Mouse (Mus musculus) mammary gland, adult 2 months (tissue): Measurements from ENCODE around the gene Hyou1. TPM values are rescaled to one million over a fixed set of nuclear protein-coding genes. Genes with fewer than 3 reads are reported as not detected.

ENCODE experiments used
- polyA plus RNA-seq: library from polyadenylated mRNA; depleted of rRNA; stranded (reverse); fragments of >200 nt; gene quantifications from 2 replicates; pipeline ENCODE4 v1.2.3, GENCODE M21; 2012; ENCODE audit warnings: low replicate concordance; rRNA removed

Hyou1 gene
- polyA plus RNA-seq: 31.4 and 39.4 TPM in 2 replicates

DNA sequence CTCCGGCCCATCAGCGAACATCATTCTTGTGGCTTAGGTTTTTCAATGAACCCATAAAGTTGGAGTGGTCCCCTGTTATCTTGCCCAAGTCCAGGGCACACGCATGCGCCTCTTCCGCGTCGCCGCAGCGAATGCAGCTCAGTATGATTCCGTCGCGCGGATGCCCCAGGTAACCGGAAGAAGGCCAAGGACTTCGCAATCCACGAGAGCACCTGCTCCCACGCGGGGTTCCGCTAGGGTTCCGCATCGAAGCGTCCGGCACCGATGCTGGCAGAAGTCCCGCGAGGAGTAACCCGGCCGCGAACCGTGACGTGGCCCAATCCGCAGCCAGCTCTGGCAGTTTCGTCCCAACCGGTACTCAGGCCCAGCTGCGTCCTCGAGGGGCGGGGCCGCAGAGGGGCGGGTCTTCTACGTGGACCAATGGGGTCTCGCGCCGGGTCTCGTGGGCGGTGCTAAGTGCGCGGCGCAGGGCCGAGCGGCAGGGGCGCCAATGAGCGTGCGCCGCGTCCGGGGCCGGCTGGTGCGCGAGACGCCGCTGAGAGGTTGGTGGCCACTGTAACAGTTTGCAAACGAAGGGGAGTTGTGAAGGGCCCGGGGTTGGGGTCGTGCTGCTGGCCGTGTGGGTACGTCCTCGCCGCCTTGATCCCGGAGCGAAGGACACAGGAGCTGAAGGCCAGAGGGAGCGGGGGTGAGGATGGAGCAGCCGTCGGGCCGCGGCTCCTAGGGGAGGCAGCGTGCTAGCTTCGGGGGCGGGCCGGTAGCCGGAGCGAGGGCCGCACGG is at the start of gene Hyou1:
TSS of gene Hyou1 (plus strand) at position 437 of the 781 bp plus-strand sequence.

GRCm38 (mm10) chr9:44334396-44335330 is 44.6 kb upstream of the Hyou1 start, which contains the start of gene H2afx:
TSS of gene H2afx (plus strand) at chr9:44334694.

DNA sequence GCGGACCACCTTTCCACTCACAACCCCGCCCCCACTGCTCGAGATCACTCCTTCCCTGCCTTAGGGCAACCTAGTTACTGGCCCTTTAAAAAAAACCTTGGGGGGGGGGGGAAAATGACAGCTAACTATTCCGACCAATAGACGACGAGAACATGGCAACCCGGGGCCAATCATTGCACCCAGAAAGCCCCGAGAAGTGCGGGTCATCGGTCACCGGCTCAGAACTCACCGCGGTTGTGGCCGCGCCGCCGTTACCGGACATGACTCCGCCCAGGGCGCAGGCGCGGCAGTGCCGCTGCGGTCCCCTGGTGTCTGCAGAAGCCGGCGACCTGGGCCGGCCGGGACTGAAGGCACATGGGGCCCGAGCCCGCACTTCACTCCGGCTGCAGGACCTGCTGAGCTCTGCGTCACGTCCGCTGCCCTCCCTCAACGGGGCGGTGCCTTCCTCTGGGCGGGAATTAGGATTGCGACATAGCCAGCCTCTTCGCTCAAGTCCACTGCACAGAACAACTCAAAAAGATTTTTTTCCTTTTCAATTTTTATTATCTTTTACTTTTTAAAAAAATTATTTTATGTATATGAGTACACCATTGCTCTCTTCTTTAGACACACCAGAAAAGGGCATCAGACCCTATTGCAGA is 35.4 kb upstream of the Hyou1 start, which contains the start of gene Hmbs:
TSS of gene Hmbs (minus strand) at position 448 of the 641 bp plus-strand sequence.

GRCm38 (mm10) chr9:44361190-44361917 is 17.9 kb upstream of the Hyou1 start, which contains the start of gene Vps11:
TSS of gene Vps11 (minus strand) at chr9:44361670.

DNA sequence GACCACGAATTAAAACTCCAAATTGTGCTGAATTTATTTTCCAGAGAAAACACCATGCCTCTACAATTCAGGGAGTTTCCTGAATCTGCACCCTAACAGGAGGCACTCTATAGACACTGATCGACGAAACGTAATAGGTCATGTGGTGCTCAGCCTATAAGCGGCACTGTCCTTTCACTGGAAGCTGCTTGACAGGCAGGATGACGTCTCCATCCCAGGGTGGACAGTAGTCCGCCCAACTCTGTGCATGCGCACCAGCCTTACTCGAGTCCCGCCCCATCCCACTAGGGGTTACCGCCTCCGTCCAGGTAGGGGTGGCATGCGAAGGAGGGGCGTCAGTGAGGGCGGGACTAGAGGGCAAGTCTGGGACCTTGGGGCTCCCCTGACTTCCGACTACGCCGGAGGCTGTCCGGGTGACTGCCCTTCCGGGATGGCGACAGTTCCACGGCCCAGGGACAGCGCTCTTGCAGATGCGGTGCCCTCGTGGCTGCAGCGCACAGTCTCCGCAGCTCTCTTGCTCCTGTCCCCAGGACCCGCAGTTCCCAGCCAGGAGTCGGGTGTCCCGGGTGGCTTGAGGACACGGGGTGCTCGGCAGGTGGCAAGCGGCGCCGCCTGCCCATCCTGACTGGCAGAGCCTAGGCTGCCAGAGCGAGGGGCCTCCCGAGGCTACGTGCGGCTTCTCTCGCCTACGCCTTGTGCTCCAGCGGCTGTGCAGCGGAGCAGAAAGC is 17.6 kb downstream of the Hyou1 start, which contains the start of gene Slc37a4:
TSS of gene Slc37a4 (plus strand) at position 169 of the 728 bp plus-strand sequence.

GRCm38 (mm10) chr9:44406906-44407751 is 27.8 kb downstream of the Hyou1 start, which contains the start of the genes Rps25 and Trappc4:
TSS of gene Rps25 (plus strand) at chr9:44407139.
TSS of gene Trappc4 (minus strand) at chr9:44407600.

DNA sequence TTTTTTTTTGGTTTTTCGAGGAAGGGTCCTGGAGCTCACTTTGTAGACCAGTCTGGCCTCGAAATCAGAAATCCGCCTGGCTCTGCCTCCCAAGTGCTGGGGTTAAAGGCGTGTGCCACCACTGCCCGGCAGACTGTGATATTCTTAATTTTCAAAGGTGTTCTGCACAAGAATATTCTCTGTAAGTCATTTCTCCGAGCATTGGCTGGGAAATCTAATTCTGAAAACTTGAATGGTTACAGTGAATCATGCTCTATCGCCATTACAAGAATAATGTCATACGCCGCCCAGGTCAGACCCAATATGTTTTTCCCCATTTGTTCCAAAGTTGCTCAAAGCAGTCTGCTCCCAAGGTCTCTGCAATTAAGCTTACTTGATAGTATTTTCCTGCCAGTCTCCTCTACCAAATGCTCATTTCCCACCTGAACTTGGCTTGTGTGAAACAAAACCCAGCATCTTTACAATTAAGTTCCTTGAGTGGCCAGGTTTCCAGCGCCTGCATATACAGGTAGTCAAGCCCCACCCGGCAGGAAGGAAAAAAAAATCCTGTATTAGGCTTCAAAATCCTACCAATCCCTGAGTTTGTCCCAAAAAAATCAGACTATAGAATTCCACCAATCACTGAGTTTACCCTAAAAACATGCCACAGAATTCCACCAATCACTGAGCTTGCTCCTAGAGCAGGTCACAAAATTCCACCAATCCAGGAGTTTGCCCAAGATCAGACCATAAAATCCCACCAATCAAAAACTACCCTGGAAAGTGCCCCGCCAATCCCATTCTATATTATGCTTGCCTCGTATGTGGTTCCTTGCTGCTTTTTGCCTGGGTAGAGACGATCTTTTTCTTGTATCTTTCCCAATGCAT is 39.5 kb downstream of the Hyou1 start, which contains the start of gene Ccdc84:
TSS of gene Ccdc84 (minus strand) at position 51 of the 867 bp plus-strand sequence.

GRCm38 (mm10) chr9:44440961-44441360 is 61.7 kb downstream of the Hyou1 start, which contains the start of gene Foxr1:
TSS of gene Foxr1 (minus strand) at chr9:44441136.

Other genes with a start within 250 kb of the Hyou1 start
- gene Mcam, start 245.0 kb upstream of the Hyou1 start, polyA plus RNA-seq: 88.8 and 131 TPM in 2 replicates
- 16.5 and 18.5 TPM in 2 replicates for gene Cbl, start 145.4 kb upstream of the Hyou1 start, polyA plus RNA-seq
- gene Ccdc153, start 138.8 kb upstream of the Hyou1 start, polyA plus RNA-seq: not detected in 2 replicates
- gene Pdzd3, start 128.0 kb upstream of the Hyou1 start, polyA plus RNA-seq: 0.18 and 0.29 TPM in 2 replicates
- gene Nlrx1, start 110.9 kb upstream of the Hyou1 start, polyA plus RNA-seq: 23.6 and 24.3 TPM in 2 replicates
- 4.3 and 5.5 TPM in 2 replicates for gene Abcg4, start 90.9 kb upstream of the Hyou1 start, polyA plus RNA-seq
- 25.9 and 36.6 TPM in 2 replicates for gene Hinfp, start 73.8 kb upstream of the Hyou1 start, polyA plus RNA-seq
- gene C2cd2l, start 59.2 kb upstream of the Hyou1 start, polyA plus RNA-seq: 59.1 and 101 TPM in 2 replicates
- gene Dpagt1, start 53.5 kb upstream of the Hyou1 start, polyA plus RNA-seq: 54.1 and 77.4 TPM in 2 replicates
- gene H2afx, start 44.8 kb upstream of the Hyou1 start, polyA plus RNA-seq: 39.0 and 130 TPM in 2 replicates
- gene Hmbs, start 35.3 kb upstream of the Hyou1 start, polyA plus RNA-seq: 41.3 and 52.7 TPM in 2 replicates
- gene Vps11, start 17.8 kb upstream of the Hyou1 start, polyA plus RNA-seq: 26.4 and 29.7 TPM in 2 replicates
- gene Slc37a4, start 17.4 kb downstream of the Hyou1 start, polyA plus RNA-seq: 34.7 and 86.3 TPM in 2 replicates
- 108 and 225 TPM in 2 replicates for gene Rps25, start 27.6 kb downstream of the Hyou1 start, polyA plus RNA-seq
- gene Trappc4, start 28.1 kb downstream of the Hyou1 start, polyA plus RNA-seq: 51.8 and 55.7 TPM in 2 replicates
- gene Ccdc84, start 39.1 kb downstream of the Hyou1 start, polyA plus RNA-seq: 33.4 and 39.0 TPM in 2 replicates
- gene Foxr1, start 61.6 kb downstream of the Hyou1 start, polyA plus RNA-seq: 0.22 TPM in 1 of 2 replicates, not detected in the other
- gene Upk2, start 75.5 kb downstream of the Hyou1 start, polyA plus RNA-seq: 20.9 and 24.8 TPM in 2 replicates
- 47.0 and 115 TPM in 2 replicates for gene Bcl9l, start 103.3 kb downstream of the Hyou1 start, polyA plus RNA-seq
- gene Cxcr5, start 182.4 kb downstream of the Hyou1 start, polyA plus RNA-seq: 30.5 and 43.7 TPM in 2 replicates
- 15.0 and 19.0 TPM in 2 replicates for gene Ddx6, start 225.4 kb downstream of the Hyou1 start, polyA plus RNA-seq